Mouse (Mus musculus) Patski (cell line): Measurements from ENCODE around the gene Plekhs1. TPM values are rescaled to one million over a fixed set of nuclear protein-coding genes. Genes with fewer than 3 reads are reported as not detected.
A peak's percentile ranks its signal among the peaks of the same experiment; 100 is the strongest.

Experiments used
- ATAC-seq: fragments of 100-300 bp; one replicate; pipeline ENCODE4 v1.8.0; 2021
- CTCF ChIA-PET: fragments of 350-600 bp; sonication (Branson Sonifier 250); formaldehyde crosslinking; loops from one replicate; lab custom pipeline; 2022; ENCODE audit warnings: inconsistent platforms; lab: Charles Lee
- POLR2A ChIA-PET: fragments of 350-600 bp; sonication (Branson Sonifier 250); formaldehyde crosslinking; loops from one replicate; lab custom pipeline; 2022; ENCODE audit warnings: antibody characterized with exemption, inconsistent platforms; lab: Charles Lee
- DNase-seq: peaks from one replicate; pipeline ENCODE4 v3.0.0-alpha.2; 2011; ENCODE audit warnings: low read depth, low spot score
- H3K27me3 ChIP-seq: fragments of 371-371 bp; one replicate; pipeline ENCODE4 v1.5.1; 2021
- CTCF ChIP-seq: fragments of 100-300 bp; IDR thresholded peaks from one replicate; pipeline ENCODE4 v1.5.1; 2021
- in situ Hi-C: fragments of 300-500 bp; cut with MboI; formaldehyde crosslinking; loops from 3 replicates; pipeline ENCODE4 v1.11.1; 2018; ENCODE audit warnings: low pct_unique_long_range_greater_than_20kb, mixed read lengths
- polyA plus RNA-seq: library from polyadenylated mRNA; unstranded; gene quantifications from one replicate; pipeline ENCODE4 v1.2.3, GENCODE M21; 2021

Gene Plekhs1
- polyA plus RNA-seq = 1.8 TPM

GRCm38 (mm10) chr19:56461522-56462101 lies at the start of gene Plekhs1:
Plekhs1 (plus strand) TSS chr19:56461640.
- ATAC-seq (no peak), DNase-seq (no peak)
- in situ Hi-C loops = no loop called here
- no peak for TF ChIP-seq CTCF
- ChIA-PET POLR2A (interaction anchor here (0.6 to 0.7 kb wide), 2 partner anchors 8 to 10 kb away, joined by 3 read pairs; no protein-coding TSS in a partner anchor), CTCF (interaction anchor here (0.7 to 1.1 kb wide), 2 partner anchors 31 to 38 kb away, joined by 3 read pairs; no protein-coding TSS in a partner anchor)
- no peaks in the 10 kb centered on the region for H3K27me3 ChIP-seq

GRCm38 (mm10) chr19:56418404-56418803 lies 43.0 kb upstream of the Plekhs1 start:
- POLR2A ChIA-PET = interaction anchor here (0.8 to 0.9 kb wide), 2 partner anchors 10 to 18 kb away, joined by 3 to 4 read pairs; no protein-coding TSS in a partner anchor
- no peak for TF ChIP-seq CTCF
- DNase-seq (no peak), ATAC-seq (no peak)
- H3K27me3 ChIP-seq = no peaks in the 10 kb centered on the region
- CTCF ChIA-PET = interaction anchor here (0.7 to 1.4 kb wide), 3 partner anchors 66 to 358 kb away, joined by 3 to 4 read pairs (median 4); no protein-coding TSS in a partner anchor
- in situ Hi-C loops = no loop called here

- TF ChIP-seq CTCF = no peak
- no peaks in the 10 kb centered on the region for H3K27me3 ChIP-seq
- no peak for DNase-seq
- ATAC-seq = no peak
- CTCF ChIA-PET = no interaction called here
- in situ Hi-C loops = no loop called here
- POLR2A ChIA-PET = no interaction called here
Measured at GRCm38 (mm10) chr19:56419452-56419851, 42.0 kb upstream of the Plekhs1 start.

- POLR2A ChIA-PET = no interaction called here
- H3K27me3 ChIP-seq = no peaks in the 10 kb centered on the region
- no peak for DNase-seq
- CTCF ChIA-PET = no interaction called here
- TF ChIP-seq CTCF = no peak
- no peak for ATAC-seq
- in situ Hi-C loops = loop anchor here (5.0 to 10.0 kb wide), 2 partner anchors 357 to 484 kb away; no protein-coding TSS in a partner anchor
Measured at GRCm38 (mm10) chr19:56420345-56420744, 41.1 kb upstream of the Plekhs1 start.

GRCm38 (mm10) chr19:56422476-56423338 lies 38.7 kb upstream of the Plekhs1 start:
- ChIA-PET CTCF (interaction anchor here (0.9 to 2.2 kb wide), 13 partner anchors 9 to 353 kb away, joined by 3 to 14 read pairs (median 4); no protein-coding TSS in a partner anchor), POLR2A (interaction anchor here (0.9 to 2.3 kb wide), 5 partner anchors 42 to 354 kb away, joined by 3 to 10 read pairs (median 3); partner anchors contain the start of genes Dclre1a and Nhlrc2)
- no peaks in the 10 kb centered on the region for H3K27me3 ChIP-seq
- peak; percentile 98 for TF ChIP-seq CTCF
- peak; percentile 71 for DNase-seq
- in situ Hi-C loops = loop anchor here (5.0 to 10.0 kb wide), 2 partner anchors 355 to 482 kb away; no protein-coding TSS in a partner anchor
- peak; percentile 63 for ATAC-seq

- DNase-seq (no peak), ATAC-seq (peak; percentile 17)
- ChIA-PET CTCF (interaction anchor here (0.8 to 2.2 kb wide), 17 partner anchors 8 to 352 kb away, joined by 3 to 14 read pairs (median 4); partner anchors contain the start of genes Dclre1a, Nhlrc2 and Plekhs1), POLR2A (interaction anchor here (0.9 to 2.3 kb wide), 6 partner anchors 13 to 353 kb away, joined by 3 to 10 read pairs (median 3); partner anchors contain the start of genes Dclre1a and Nhlrc2)
- H3K27me3 ChIP-seq = no peaks in the 10 kb centered on the region
- in situ Hi-C loops = loop anchor here (5.0 to 10.0 kb wide), 2 partner anchors 354 to 481 kb away; no protein-coding TSS in a partner anchor
- TF ChIP-seq CTCF = no peak
Measured at GRCm38 (mm10) chr19:56423370-56423769, 38.1 kb upstream of the Plekhs1 start.

GRCm38 (mm10) chr19:56424606-56425395 lies 36.6 kb upstream of the Plekhs1 start:
- no peaks in the 10 kb centered on the region for H3K27me3 ChIP-seq
- DNase-seq = no peak
- CTCF ChIA-PET = interaction anchor here (0.9 to 1.5 kb wide), 2 partner anchors 12 to 79 kb away, joined by 3 to 4 read pairs; no protein-coding TSS in a partner anchor
- POLR2A ChIA-PET = interaction anchor here (0.7 to 1.6 kb wide), 3 partner anchors 98 to 357 kb away, joined by 3 to 6 read pairs (median 4); partner anchors contain the start of genes Dclre1a and Nhlrc2
- in situ Hi-C loops = loop anchor here (5.0 to 10.0 kb wide), 2 partner anchors 352 to 480 kb away; no protein-coding TSS in a partner anchor
- TF ChIP-seq CTCF = no peak
- ATAC-seq = peak; percentile 9

GRCm38 (mm10) chr19:56425492-56425891 lies 35.9 kb upstream of the Plekhs1 start:
- in situ Hi-C loops = loop anchor here (10.0 kb wide), 1 partner anchor 479 kb away; no protein-coding TSS in a partner anchor
- ChIA-PET CTCF (interaction anchor here (0.9 to 1.9 kb wide), 3 partner anchors 10 to 80 kb away, joined by 3 to 11 read pairs (median 3); no protein-coding TSS in a partner anchor), POLR2A (interaction anchor here (0.8 to 1.6 kb wide), 3 partner anchors 80 to 357 kb away, joined by 4 to 6 read pairs (median 4); partner anchors contain the start of genes Dclre1a and Nhlrc2)
- no peak for DNase-seq
- H3K27me3 ChIP-seq = no peaks in the 10 kb centered on the region
- no peak for ATAC-seq
- TF ChIP-seq CTCF = no peak

GRCm38 (mm10) chr19:56430369-56430768 lies 31.1 kb upstream of the Plekhs1 start:
- ChIA-PET POLR2A (interaction anchor here (1.5 kb wide), 1 partner anchor 106 kb away, joined by 5 read pairs; no protein-coding TSS in a partner anchor), CTCF (interaction anchor here (0.9 to 1.3 kb wide), 2 partner anchors 29 to 346 kb away, joined by 3 to 5 read pairs; no protein-coding TSS in a partner anchor)
- no peaks in the 10 kb centered on the region for H3K27me3 ChIP-seq
- DNase-seq = no peak
- in situ Hi-C loops = no loop called here
- ATAC-seq = no peak
- no peak for TF ChIP-seq CTCF
